Mouse (Mus musculus) CD4-positive, CD25-positive, alpha-beta regulatory T cell, adult 4 months (primary cell): ENCODE results near the gene Gm525. TPM values are rescaled to one million over a fixed set of nuclear protein-coding genes. Genes with fewer than 3 reads are reported as not detected.
"Not testable (repeated sequence)": the region's sequence is repeated elsewhere in the genome, so short reads cannot be mapped to it uniquely, and the experiment has no call there.

ENCODE experiments used
- ATAC-seq: one replicate; pipeline ENCODE4 v1.8.0; 2017
- polyA plus RNA-seq, 2 experiments: library from polyadenylated mRNA; unstranded; fragments of 100-300 nt; shearing (Covaris generic); gene quantifications; one replicate each; pipeline ENCODE4 v1.2.1; 2017

The Gm525 gene
- polyA plus RNA-seq, 2 experiments from 2014 or later = not detected

DNA sequence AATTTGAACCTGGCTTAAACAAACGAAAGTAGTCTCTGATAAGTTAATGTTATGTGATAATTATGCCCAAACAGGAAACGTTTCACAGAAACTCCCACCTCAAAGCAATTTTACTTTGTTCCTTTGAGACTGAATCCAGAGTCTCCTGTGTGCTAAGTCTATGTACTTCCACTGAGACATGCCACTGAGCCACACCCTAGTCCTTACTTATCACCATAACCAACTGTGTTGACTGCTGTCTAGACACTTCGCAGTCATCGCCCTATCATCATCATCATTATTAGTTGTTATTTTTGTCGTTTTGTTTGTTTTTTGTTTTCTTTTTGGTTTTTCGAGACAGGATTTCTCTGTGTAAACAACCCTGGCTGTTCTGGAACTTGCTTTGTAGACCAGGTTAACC lies 9.3 kb upstream of the Gm525 start:
- no peak for ATAC-seq

DNA sequence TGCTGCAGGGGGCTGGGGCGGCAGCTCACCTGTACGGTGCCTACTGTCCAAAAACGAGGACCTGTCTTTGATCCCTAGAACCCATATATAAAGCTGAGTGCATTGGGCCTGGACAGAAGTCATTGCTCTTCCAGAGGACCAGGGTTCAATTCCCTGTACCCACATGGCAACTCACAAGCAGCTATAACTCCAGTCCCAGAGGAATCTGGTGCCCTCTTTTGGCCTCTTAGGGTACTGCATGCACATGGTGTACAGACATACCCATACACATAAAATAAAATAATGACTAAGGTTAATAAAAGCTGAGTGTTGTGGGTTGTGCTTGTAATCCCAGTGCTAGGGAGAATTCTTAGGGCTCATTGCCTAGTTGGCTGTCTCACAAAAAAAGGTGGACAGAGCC lies 8.3 kb upstream of the Gm525 start:
- no peak for ATAC-seq

DNA sequence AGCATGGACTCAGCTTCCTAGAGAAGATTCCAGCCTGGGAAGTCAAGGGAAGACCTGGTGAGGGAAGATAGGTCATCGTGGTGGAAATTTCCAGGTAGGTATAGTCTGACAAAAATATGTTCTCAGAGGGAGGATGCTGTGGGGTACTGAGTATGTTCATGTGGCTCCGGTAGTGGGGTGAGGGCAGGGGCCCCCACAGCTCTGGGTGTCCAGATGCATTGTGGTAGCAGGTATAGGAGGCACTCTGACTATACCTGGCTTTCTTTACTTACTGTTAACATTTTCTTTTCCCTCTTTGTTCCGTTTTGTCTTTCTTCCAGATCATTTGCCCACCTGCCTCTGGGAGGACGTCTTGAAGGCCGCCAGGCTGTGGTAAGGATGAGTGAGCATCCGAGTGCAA lies 7.5 kb upstream of the Gm525 start:
- no peak for ATAC-seq

DNA sequence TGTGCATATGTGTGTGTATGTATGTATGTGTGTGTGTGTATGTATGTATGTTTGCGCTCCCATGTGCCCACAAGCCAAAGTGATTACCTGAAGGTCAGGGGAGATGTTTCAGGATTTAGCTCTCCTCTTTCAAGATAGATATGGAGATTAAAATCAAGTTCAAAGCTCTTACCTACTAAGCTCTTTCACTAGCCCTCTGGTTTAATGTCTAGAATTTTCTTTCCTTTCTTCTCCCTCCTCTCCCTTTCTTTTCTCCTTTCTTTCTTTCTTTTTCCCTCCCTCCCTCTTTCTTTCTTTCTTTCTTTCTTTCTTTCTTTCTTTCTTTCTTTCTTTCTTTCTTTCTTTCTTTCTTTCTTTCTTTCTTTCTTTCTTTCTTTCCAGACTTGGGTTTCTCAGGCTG lies 6.9 kb upstream of the Gm525 start, which contains the start of gene Dgke:
Gene Dgke, minus strand, starts transcription at position 101 of the 400 bp plus-strand sequence.
- no peak for ATAC-seq

DNA sequence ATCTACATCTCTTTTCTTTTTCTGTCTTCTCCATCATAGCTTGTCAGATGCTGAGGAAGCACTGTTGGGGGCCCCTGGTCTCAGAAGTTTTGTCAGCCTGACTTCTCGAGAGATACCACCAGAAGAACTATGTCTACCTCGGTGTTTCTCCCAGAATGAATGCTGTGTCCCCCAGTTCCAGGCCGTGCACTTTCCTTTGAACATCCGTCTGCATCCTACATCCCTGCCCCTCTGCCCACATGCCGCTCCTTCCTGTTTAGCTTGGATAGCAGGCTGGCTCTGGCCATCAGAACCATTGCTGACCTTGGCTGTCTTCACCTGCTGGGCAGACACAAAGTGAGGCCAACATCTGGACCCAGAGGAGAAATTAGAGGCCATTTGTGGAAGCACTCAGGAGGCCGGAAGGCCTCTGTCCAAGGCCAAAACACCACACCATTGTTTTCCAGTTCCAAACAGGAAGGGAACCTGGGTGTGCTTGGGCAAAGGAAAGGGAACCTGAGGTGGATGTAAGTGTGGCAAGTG lies 6.3 kb upstream of the Gm525 start:
- no peak for ATAC-seq

DNA sequence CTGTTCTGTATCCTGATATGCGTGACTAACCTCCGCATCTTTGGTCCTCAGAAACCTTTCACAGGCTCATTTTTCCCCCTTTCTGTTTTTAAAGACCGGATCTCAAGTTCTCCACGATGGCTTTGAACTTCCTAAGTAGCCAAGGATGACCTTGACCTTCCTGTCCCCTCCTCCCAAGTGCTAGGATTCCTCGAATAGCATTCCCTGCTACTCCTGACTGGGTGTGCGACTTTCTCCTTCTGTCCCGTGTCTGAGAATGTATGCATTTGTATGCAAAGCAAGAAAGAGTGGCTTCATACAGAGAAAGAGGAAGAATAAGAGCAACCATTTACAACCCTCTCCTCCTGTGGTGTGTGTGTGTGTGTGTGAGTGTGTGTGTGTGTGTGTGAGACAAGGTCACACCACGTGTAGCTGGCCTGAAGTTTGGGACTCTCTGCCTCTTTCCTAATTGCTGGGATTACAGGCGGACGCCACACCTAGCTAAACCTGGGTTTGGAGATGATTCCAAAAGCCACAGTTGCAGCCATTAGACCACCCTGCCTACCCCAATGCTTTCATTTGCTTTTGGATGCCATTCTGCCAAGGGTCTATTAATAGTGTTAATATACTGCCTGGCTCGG lies 5.7 kb upstream of the Gm525 start:
- ATAC-seq = no peak

DNA sequence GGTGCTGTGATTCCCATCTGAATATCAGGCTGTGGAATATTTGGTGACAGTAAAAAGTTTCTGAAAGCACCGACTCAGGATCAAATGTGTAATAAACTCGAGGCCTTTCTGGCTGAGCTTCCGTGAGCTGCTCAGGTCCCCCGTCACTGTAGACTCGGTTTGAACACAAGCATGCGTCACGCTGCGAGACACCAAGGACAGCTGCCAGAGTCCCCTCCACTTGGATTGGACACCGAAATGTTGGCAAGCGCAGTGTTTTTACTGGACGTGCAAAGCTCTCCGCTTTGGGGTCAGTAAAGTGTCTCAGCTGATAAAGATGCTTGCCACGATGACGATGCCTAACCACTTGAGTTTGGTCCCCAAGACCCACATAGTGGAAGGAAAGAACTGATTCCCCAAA lies 5.0 kb upstream of the Gm525 start:
- ATAC-seq = no peak

DNA sequence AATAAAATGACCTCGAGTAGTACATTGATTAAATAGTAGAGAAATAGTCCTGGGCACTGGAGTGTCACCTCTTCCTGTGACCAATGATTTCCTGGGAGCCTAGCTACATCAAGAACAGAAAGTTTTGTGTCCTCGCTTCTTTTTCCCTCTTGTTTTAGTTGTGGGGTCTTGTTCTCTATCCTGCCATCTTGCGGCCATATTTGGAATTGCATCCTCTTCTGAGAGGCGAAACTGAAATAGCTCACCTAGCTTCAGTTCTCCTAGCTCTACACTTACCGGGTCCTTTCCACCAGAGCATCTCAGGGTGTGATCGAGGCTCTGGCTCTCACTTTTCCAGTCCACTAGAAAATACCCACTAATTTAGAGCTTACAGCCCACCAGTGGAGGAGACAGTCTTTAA lies 4.3 kb upstream of the Gm525 start:
- no peak for ATAC-seq

DNA sequence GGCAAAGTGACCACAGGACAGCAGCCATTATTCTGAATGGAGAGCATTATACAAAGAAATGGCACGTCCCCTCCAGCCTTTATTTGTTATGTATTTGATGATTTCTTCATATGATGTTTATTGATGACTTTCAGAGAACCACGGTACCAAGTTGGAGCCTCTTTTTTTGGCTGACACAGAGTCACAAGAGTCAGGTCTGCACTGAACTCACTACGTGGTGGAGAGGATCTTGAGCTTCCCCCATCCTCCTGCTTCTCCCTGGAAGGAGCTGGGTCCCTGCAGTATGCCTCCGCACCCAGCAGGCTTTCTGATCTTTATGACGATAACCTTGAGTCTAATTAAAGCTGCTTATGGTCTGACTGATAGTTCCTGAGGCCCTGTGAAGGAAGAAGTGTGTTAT lies 2.1 kb upstream of the Gm525 start:
- ATAC-seq = no peak

DNA sequence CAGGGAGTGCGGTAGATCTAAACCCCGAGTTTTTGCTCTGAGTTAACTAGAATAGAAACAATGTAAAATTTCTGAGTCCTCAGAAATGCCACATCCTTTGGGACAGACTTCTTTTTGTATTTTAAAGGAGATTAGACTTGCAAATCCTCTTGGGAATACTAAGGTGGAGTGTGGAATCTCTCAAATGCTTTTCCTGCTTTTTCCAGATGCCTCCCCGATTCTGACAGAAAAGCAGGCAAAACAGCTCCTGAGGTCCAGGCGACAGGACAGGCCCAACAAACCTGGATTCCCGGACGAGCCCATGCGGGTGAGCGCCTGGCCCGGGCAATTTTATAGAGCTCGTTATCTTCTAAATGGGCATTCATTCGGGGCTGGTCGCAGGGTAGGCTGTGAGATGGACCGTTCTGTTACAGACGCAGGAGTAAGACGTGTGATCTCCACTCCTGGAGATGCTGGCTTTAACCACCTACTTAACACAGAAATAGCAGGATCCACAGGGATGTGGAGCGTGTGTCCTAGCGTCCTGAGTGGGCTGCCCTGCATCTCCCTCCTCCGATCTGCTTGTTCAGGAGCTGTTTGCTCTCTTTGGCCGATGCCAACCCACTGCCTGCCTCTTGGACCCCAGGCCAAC lies 1.3 kb downstream of the Gm525 start:
- no peak for ATAC-seq

DNA sequence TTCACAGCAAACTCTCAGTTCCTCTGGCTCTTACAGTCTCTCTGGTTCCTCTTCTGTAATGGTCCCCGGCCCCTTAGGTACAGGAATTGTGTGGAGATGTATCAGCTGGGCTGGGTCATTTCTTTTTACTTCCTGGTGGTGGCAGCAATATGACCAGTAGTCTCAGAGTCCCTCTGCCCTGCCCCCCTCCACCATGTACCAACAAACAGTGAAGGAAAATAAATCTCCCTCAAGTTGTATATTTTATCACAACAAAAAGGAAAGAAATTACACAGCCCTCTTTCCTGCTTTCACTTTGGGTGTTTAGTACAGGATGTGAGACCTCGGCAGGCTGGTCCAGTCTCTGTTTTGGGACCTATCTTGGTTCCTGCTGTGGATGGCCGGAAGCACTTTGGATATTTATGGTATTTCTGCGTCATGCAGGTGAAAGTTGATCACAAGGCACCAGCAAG lies 2.8 kb downstream of the Gm525 start:
- ATAC-seq = no peak

DNA sequence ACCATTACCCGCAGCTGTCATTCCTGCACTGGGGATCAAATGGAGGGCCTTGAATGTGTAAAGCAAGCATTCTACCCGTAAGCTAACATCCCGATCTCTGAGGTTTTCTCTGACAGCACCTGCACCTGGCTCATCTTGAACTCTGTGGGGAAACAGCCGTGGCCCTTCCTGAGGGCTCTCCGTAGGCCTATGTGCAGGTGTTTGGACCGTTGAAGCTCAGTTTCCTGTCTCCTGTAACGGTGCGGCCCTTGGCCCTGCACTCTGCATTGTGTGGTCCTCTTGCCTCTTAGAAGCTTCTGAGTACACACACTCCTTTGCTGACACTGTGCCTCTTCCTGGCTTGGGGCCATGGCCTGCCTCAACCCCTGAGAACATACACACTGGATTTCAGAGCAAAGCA lies 4.0 kb downstream of the Gm525 start:
- no peak for ATAC-seq

DNA sequence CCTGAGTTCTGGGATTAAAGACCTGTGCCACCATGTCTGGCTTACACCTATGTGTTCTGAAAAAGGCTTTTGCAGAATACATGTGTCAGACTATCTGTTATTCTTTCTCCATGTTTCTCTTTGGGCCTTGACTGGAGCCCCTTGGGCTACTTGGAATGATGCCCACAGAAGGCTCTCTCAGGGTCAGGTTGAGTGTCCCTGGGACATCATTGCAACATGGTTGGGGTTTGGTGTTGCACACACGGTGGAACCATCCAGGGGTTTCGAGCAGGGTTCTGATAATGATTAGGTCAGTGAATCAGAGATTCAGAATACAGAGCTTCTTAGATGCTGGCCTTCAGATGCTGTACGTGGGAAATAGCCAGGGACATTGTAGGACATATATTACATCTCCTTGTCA lies 4.7 kb downstream of the Gm525 start:
- ATAC-seq = no peak

DNA sequence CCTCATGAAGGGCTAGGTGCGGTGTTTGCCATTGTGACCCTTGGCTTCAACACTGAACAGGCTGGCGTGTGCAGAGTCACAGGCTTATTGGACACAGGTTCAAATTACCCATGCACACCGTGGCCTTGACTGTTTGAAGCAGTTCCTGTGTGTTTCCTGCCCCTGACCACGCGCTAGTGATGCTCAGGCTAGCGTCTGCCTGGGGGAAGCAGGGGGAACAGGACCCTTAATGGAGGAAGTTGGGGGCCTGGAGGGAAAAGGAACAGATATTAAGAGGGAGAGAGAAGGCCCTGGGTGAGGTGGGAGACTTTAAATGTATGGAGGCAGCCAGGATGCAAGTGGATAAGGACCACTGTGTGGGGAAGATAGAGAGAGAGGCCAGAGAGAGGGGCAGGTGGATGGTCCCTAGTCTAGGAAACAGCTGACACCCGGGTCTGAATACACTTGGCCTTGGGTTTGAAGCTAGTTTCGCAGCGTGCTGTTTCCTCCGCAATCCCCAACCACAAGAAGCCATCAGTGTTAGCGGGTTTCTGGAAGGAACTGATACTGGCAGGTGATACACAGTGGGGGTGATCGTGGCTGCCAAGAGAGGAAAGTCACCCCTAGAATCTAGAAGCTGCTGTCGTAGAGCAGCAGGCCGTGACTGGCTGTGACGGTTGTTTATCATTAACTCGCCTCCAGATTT lies 5.5 kb downstream of the Gm525 start:
- no peak for ATAC-seq

DNA sequence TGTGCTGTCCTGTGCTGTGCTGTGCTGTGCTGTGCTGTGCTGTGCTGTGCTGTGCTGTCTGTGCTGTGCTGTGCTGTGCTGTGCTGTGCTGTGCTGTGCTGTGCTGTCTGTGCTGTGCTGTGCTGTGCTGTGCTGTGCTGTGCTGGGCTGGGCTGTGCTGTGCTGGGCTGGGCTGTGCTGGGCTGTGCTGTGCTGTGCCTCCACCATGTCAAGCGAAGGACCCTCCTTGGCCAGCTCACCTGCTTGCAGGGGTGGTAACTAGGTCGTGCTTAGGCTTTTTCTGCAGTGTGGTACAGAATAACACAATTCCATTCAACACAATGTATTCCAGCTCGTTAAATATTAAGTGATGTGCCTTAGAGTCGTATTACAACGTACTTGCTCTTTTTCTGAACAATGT lies 8.3 kb downstream of the Gm525 start:
- ATAC-seq = not testable (repeated sequence)

DNA sequence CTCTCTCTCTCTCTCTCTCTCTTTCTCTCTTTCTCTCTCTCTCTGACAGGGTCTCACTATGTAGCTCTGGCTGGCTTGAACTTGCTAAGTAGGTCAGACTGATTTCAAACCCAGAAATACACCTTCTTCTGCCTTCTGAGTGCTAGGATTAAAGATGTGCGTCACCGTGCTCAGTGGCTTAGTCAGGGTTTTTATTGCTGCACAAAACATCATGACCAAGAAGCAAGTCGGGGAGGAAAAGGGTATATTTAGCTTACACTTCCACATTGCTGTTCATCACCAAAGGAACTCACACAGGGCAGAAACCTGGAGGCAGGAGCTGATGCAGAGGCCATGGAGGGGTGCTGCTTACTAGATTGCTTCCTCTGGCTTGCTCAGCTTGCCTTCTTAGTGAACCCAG lies 9.1 kb downstream of the Gm525 start:
- ATAC-seq = not testable (repeated sequence)

DNA sequence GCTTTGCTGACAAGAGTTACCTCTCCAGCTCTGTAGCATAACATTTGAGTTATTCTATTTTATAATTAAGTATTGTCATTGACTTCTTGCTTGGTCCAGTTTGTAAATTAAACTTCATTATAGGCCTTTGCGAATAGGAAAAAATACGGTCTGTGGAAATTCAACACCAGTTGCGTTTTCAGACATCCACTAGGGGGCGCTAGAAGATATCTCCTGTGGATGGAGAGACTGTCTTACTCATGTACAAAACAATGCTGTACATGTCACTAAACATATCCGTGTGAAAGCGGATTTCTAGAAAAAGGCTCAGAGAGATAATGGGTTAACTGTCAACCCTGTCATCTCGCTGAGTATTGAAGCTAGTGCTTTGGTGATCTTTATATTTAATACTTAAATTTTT lies 11.0 kb downstream of the Gm525 start:
- peak; percentile 53 for ATAC-seq

DNA sequence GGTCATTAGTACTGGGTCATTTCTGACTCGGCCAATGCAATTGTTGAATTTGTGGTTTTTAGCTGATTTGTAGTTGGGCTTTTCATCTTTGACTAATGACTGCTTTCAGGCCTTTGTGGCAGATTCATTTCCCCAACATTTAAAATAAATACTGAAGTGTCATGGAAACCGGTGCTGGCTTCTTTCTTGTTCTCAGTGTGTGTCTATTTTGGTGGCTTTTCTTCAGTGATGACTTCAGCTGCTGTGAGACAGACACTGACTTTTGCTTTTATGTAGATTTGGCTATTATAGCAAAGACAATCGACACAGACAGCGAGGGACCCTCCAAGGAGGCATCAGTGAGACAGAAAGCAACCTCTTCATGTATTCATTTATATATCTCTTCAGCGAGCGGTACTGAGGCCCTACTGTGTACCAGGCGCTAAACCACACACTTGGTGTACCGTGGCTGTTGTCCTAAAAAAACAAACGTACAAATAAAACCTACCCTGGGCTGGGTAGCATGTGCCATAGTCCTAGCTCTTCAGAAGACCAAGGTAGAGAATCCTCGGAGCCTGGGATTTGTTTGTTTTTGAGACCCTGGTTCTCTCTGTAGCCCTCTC lies 12.7 kb downstream of the Gm525 start:
- no peak for ATAC-seq

DNA sequence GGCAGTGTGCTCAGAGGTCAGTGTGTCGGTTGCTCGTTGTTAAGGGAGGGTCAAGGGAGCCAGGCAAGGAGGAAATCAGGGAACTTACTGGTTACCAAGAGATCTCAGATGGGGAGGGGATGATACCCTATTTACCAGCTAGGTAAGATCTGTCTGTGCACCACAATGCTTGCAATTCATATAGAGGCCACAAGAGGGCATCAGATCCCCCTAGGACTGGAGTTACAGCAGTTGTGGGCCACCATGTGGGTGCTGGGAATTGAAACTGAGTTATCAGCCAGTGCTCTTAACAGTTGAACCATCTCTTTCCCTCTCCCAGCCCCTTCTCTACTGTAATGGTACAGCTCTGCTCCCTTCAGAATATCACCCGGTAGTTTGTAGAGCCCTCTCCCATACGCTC lies 15.1 kb downstream of the Gm525 start:
- no peak for ATAC-seq

DNA sequence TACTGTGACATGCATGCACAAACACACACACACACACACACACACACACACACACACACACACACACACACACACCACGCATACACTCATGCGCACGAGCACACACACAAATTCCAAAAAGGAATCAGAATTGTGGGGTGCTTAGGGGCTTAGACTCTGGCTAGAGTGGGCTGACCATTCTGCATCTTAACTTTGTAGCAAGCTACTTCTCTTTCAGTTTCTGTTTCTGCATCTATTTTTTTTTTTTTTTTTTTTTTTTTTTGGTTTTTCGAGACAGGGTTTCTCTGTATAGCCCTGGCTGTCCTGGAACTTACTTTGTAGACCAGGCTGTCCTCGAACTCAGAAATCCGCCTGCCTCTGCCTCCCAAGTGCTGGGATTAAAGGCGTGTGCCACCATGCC lies 16.7 kb downstream of the Gm525 start:
- ATAC-seq = not testable (repeated sequence)

DNA sequence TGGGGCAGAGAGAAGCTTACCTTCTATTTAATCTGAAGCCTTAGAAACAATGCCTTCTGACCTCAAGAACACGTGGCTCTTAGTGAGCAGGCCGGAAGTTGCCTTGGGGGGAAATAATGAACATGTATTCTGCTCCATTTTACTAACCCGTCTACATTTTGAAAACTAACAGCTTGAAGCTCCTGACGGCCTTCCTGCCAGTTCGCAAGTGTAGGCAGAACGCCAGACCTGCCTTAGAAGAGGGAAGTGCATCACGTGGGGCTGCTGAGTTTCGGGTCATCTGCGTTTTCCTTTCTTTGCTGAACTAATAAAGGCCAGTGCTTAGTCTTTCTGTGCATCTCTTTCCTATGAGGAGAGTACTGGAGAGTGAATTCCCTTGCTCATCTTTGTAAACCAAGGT lies 19.1 kb downstream of the Gm525 start:
- ATAC-seq = peak; percentile 48

DNA sequence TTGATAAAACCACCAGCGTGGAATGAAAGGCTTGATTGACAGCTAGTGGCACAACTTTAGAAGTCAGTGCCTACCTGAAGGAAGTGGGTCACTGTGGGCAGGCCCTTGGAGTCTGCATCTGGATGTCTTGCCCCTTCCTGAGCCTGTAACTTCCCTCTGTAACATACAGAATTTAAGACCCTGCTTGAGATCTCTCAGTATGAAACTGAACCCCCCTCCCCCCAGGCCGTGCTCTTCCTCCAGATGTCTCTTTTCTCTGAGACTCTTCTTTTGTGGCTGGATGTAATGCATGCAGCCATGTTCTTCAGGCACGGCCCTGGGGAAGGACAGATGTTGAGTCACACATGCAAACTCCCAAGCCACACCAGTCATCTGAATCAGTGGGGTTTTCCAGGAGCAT lies 21.7 kb downstream of the Gm525 start:
- ATAC-seq = no peak

DNA sequence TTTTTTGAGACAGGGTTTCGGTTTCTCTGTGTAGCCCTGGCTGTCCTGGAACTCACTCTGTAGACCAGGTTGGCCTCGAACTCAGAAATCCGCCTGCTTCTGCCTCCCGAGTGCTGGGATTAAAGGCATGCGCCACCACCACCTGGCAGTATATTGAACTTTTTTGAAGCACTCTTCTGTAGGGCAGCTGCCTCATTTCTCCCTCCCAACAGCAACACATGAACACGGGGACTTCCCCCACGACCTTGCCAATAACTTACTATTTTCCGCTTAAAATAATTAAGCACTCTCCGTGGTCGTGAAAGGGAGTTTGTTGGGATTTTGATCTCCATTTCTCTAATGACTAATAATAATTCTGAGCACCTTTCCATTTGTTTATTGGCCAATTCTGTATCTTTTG lies 23.7 kb downstream of the Gm525 start:
- not testable (repeated sequence) for ATAC-seq
